8 mouse cellular contexts compared by ENCODE assay signal in genomic region chr2:172643860-172644259, GRCm38 (mm10).
A peak's percentile ranks its signal among the peaks of the same experiment; 100 is the strongest.
DNase-seq lines count a peak whose midpoint lies in the region; ATAC-seq and TF ChIP-seq lines count a peak whose summit lies in the region.

No protein-coding gene starts in this region.

- no peak for ATAC-seq in midbrain, embryonic 15.5 days (replicated peaks)
- ATAC-seq in activated CD4-positive, CD25-positive, alpha-beta regulatory T cell, adult 4 months: no peak

- intact Hi-C loops in heart, postnatal 10 days (cut with DNase I): no loop called here

- WGBS in midbrain, embryonic 15.5 days: 28% methylated on average over 12 of the region's 12 CpGs

- in situ Hi-C loops in ES-E14 (cut with MboI; ENCODE audit: low sequenced_read_pairs in 2 of 2, unreplicated experiment in 2 of 2): no loop called here

- no peaks in the 10 kb centered on the region for H3K36me3 ChIP-seq in ES-E14 (ENCODE audit: control insufficient read depth, insufficient read depth, low read length, poor library complexity, severe bottlenecking)
- H3K36me3 ChIP-seq in midbrain, embryonic 15.5 days (replicated peaks): no peaks in the 10 kb centered on the region

- peaks cover 0 to 12% of the 10 kb centered on the region in 2 experiments; a peak in 2 of 4 replicates for H3K4me1 ChIP-seq in ES-E14 (ENCODE audit: control insufficient read depth in 2 of 2, insufficient read depth in 2 of 2, low read length in 2 of 2, poor library complexity in 1 of 2)
- no peaks in the 10 kb centered on the region for H3K4me1 ChIP-seq in midbrain, embryonic 15.5 days

- H3K4me3 ChIP-seq in ES-E14 (ENCODE audit: insufficient read depth in 1 of 2, low read depth in 1 of 2, low read length in 2 of 2, poor library complexity in 1 of 2, severe bottlenecking in 1 of 2): no peak overlapping the region
- no peak overlapping the region for H3K4me3 ChIP-seq in midbrain, embryonic 15.5 days

- no peak for DNase-seq in ES-E14 (ENCODE audit: low read depth, low spot score)
- DNase-seq in adrenal gland, postnatal 36 days: peak; percentile 46 to 47
- peak; percentile 53 to 65 for DNase-seq in heart, postnatal 10 days
- peak; percentile 62 for DNase-seq in lung, postnatal 10 days
- no peak for DNase-seq in thymus, postnatal 0 days (ENCODE audit: low spot score)
- DNase-seq in c-Kit-positive CD71-positive TER-119-positive erythroid progenitor cells, embryonic 14.5 days (ENCODE audit: low spot score): no peak

- H3K27me3 ChIP-seq in midbrain, embryonic 15.5 days (replicated peaks): no peaks in the 10 kb centered on the region

- H3K9me3 ChIP-seq in ES-E14 (ENCODE audit: control insufficient read depth, insufficient read depth, low read depth, low read length): no peaks in the 10 kb centered on the region
- no peaks in the 10 kb centered on the region for H3K9me3 ChIP-seq in midbrain, embryonic 15.5 days

- H3K27ac ChIP-seq in ES-E14 (ENCODE audit: insufficient read depth, low read depth, low read length, poor library complexity, severe bottlenecking): no peak overlapping the region
- no peak overlapping the region for H3K27ac ChIP-seq in midbrain, embryonic 15.5 days

- H3K4me2 ChIP-seq in midbrain, embryonic 15.5 days: no peak overlapping the region

- H3K9ac ChIP-seq in ES-E14 (ENCODE audit: insufficient read depth, low read depth, low read length, poor library complexity, severe bottlenecking): 0 out of 2 replicates have a peak overlapping the region, but pooled peaks have one; percentile 12
- H3K9ac ChIP-seq in midbrain, embryonic 15.5 days: no peak overlapping the region

TF ChIP-seq in ES-E14, 5 proteins besides CTCF, POLR2A, EP300 and RAD21:
- TF ChIP-seq ZC3H11A (IDR thresholded peaks at IDR 0.05; ENCODE audit: borderline replicate concordance, low read depth, low read length) (no peak), HCFC1 (IDR thresholded peaks at IDR 0.05; ENCODE audit: borderline replicate concordance, insufficient read depth, low read length) (no peak), MAFK (IDR thresholded peaks at IDR 0.05; ENCODE audit: insufficient read depth, low read depth, low read length) (no peak)

Comparison
In these comparisons a context has a peak if more than half of its experiments do, and no peak if none do; other contexts are left out.
1. DNase-seq: peak in adrenal gland, postnatal 36 days (2 of 2), heart, postnatal 10 days (2 of 2) and lung, postnatal 10 days (single experiment); none in ES-E14 (single experiment), thymus, postnatal 0 days (single experiment) and c-Kit-positive CD71-positive TER-119-positive erythroid progenitor cells, embryonic 14.5 days (single experiment).